Mouse (Mus musculus): ENCODE measurements around the gene Gdap1l1.

DNA sequence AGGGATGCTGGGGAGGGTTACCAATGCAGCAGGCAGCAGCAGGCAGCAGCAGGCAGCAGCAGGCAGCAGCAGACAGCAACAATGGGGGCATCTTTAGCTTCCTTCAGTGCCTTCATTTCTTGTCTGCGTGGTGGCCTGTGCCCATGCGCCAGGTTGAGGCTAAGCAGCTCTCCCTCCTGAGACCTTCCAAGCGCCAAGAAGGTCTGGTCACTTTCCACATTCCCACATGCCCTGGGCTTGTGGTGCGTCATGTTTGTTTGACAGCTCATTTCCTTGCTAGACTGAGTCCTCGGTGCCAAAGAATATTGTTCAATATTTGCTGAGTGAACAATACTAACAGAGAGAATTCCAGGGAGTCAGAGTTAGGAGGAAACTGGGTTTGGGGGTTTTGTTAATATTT is 55.7 kb downstream of the Gdap1l1 start:
- TF ChIP-seq CTCF (IDR thresholded peaks at IDR 0.05) (no peak), POLR2A (IDR thresholded peaks at IDR 0.05; ENCODE audit: insufficient read depth, low read depth, low read length) (no peak)

All from heart, adult 2 months (tissue).